Mouse (Mus musculus) heart, embryonic 11.5 days (tissue): Measurements from ENCODE around the gene Otos. TPM values are rescaled to one million over a fixed set of nuclear protein-coding genes. Genes with fewer than 3 reads are reported as not detected.

Source experiments
- ATAC-seq: fragments of 200-750 bp; cut with Nextera tagmentation; replicated peaks from 2 replicates; pipeline ENCODE4 v1.8.0; 2017; ENCODE audit warnings: moderate library complexity; ENCODE audit not compliant: insufficient number of reproducible peaks, low FRiP score, low TSS enrichment
- H3K27ac ChIP-seq: fragments of 300-500 bp; sonication (generic); 2 replicates; pipeline ENCODE4 v1.5.1; 2014; ENCODE audit warnings: mild to moderate bottlenecking, low read depth, low read length
- H3K27me3 ChIP-seq: fragments of 300-500 bp; sonication (generic); 2 replicates; pipeline ENCODE4 v1.6.1; 2014; ENCODE audit warnings: mild to moderate bottlenecking, low read length, mixed read lengths; ENCODE audit not compliant: control insufficient read depth, insufficient read depth
- H3K36me3 ChIP-seq: fragments of 300-500 bp; sonication (generic); 2 replicates; pipeline ENCODE4 v1.6.1; 2014; ENCODE audit warnings: mild to moderate bottlenecking, low read length, moderate library complexity, mixed read lengths; ENCODE audit not compliant: control insufficient read depth, insufficient read depth
- H3K4me1 ChIP-seq: fragments of 300-500 bp; sonication (generic); 2 replicates; pipeline ENCODE4 v1.6.1; 2014; ENCODE audit warnings: low read length; ENCODE audit not compliant: control insufficient read depth, insufficient read depth
- H3K4me2 ChIP-seq: fragments of 300-500 bp; sonication (generic); 2 replicates; pipeline ENCODE4 v1.6.1; 2014; ENCODE audit warnings: mild to moderate bottlenecking, moderate library complexity
- H3K4me3 ChIP-seq: fragments of 300-500 bp; sonication (generic); 2 replicates; pipeline ENCODE4 v1.5.1; 2014; ENCODE audit warnings: low read depth, low read length
- H3K9ac ChIP-seq: fragments of 300-500 bp; sonication (generic); 2 replicates; pipeline ENCODE4 v1.6.1; 2014; ENCODE audit warnings: mild to moderate bottlenecking, low read depth, low read length, moderate library complexity
- H3K9me3 ChIP-seq: fragments of 300-500 bp; sonication (generic); replicated peaks from 2 replicates; pipeline ENCODE4 v1.6.1; 2016; ENCODE audit warnings: low read length; ENCODE audit not compliant: control insufficient read depth
- WGBS: fragments of 180-500 bp; shearing (Covaris S2); extraction: QIAGEN DNeasy Blood & Tissue Kit; methylation state at CpG from one replicate; pipeline ENCODE4 v1.1.7; 2014; ENCODE audit not compliant: insufficient replicate concordance; 5-methylcytosine and 5-hydroxymethylcytosine counted together
- polyA plus RNA-seq: library from polyadenylated mRNA; unstranded; fragments of >200 nt; fragmentation: Nextera tagmentation; extraction: Ambion mirVana; gene quantifications from 2 replicates; pipeline ENCODE4 v1.2.1, GENCODE M21; 2014

Otos gene
- polyA plus RNA-seq, 1 experiment from 2014 or later = not detected

- no peaks in the 10 kb centered on the region for H3K36me3 ChIP-seq
- H3K4me1 ChIP-seq = no peaks in the 10 kb centered on the region
- H3K27ac ChIP-seq = no peak overlapping the region
- peaks cover 2% of the 10 kb centered on the region for H3K27me3 ChIP-seq
- no peak for ATAC-seq
- 10% methylated on average over 1 of the region's 1 CpGs for WGBS
- H3K4me3 ChIP-seq = no peak overlapping the region
- H3K4me2 ChIP-seq = no peak overlapping the region
- H3K9me3 ChIP-seq = no peaks in the 10 kb centered on the region
- no peak overlapping the region for H3K9ac ChIP-seq
These were observed 34.1 kb downstream of the Otos start for GRCm38 (mm10) chr1:92614516-92614915.

GRCm38 (mm10) chr1:92613175-92613574, 35.5 kb downstream of the Otos start:
- H3K9ac ChIP-seq = no peak overlapping the region
- no peaks in the 10 kb centered on the region for H3K9me3 ChIP-seq
- no peaks in the 10 kb centered on the region for H3K4me1 ChIP-seq
- peaks cover 5% of the 10 kb centered on the region for H3K27me3 ChIP-seq
- no peak overlapping the region for H3K27ac ChIP-seq
- H3K4me3 ChIP-seq = no peak overlapping the region
- H3K4me2 ChIP-seq = no peak overlapping the region
- ATAC-seq = no peak
- H3K36me3 ChIP-seq = no peaks in the 10 kb centered on the region
- 45% methylated on average over 4 of the region's 4 CpGs for WGBS

GRCm38 (mm10) chr1:92611008-92611407, 37.6 kb downstream of the Otos start:
- Histone ChIP-seq H3K9me3 (no peaks in the 10 kb centered on the region), H3K4me3 (no peak overlapping the region), H3K36me3 (no peaks in the 10 kb centered on the region), H3K4me2 (no peak overlapping the region), H3K4me1 (no peaks in the 10 kb centered on the region), H3K27me3 (peaks cover 5% of the 10 kb centered on the region), H3K27ac (no peak overlapping the region), H3K9ac (no peak overlapping the region)
- WGBS = 4% methylated on average over 5 of the region's 5 CpGs
- no peak for ATAC-seq

GRCm38 (mm10) chr1:92607711-92608110, 40.9 kb downstream of the Otos start:
- no peak overlapping the region for H3K4me3 ChIP-seq
- WGBS = 78% methylated on average over 4 of the region's 4 CpGs
- no peak for ATAC-seq
- no peaks in the 10 kb centered on the region for H3K9me3 ChIP-seq
- H3K27me3 ChIP-seq = peaks cover 5% of the 10 kb centered on the region
- no peaks in the 10 kb centered on the region for H3K36me3 ChIP-seq
- H3K4me1 ChIP-seq = no peaks in the 10 kb centered on the region
- H3K27ac ChIP-seq = no peak overlapping the region
- no peak overlapping the region for H3K9ac ChIP-seq
- no peak overlapping the region for H3K4me2 ChIP-seq

GRCm38 (mm10) chr1:92605482-92605881, 43.2 kb downstream of the Otos start, which contains the start of gene Olfr1410:
Gene Olfr1410, plus strand, starts transcription at chr1:92605782.
- H3K27ac ChIP-seq = no peak within 1 kb of the TSS
- H3K36me3 ChIP-seq = no peaks in the 10 kb centered on the region
- no peak within 1 kb of the TSS for H3K4me2 ChIP-seq
- no peaks in the 10 kb centered on the region for H3K4me1 ChIP-seq
- H3K27me3 ChIP-seq = peaks cover 2% of the 10 kb centered on the region; the same call in 1 of the 2 replicates
- H3K9me3 ChIP-seq = no peaks in the 10 kb centered on the region
- no peak for ATAC-seq
- WGBS = 79% methylated on average over 1 of the region's 1 CpGs
- no peak within 1 kb of the TSS for H3K4me3 ChIP-seq
- no peak within 1 kb of the TSS for H3K9ac ChIP-seq

GRCm38 (mm10) chr1:92596019-92596418, 52.6 kb downstream of the Otos start:
- Histone ChIP-seq H3K36me3 (no peaks in the 10 kb centered on the region), H3K27me3 (no peaks in the 10 kb centered on the region), H3K4me1 (no peaks in the 10 kb centered on the region), H3K4me3 (no peak overlapping the region), H3K9ac (no peak overlapping the region), H3K27ac (no peak overlapping the region), H3K4me2 (no peak overlapping the region), H3K9me3 (no peaks in the 10 kb centered on the region)
- 67% methylated on average over 3 of the region's 3 CpGs for WGBS
- ATAC-seq = no peak

Other genes with a start within 250 kb of the Otos start
- 462 and 465 TPM in 2 replicates for gene Ndufa10, start 175.0 kb downstream of the Otos start, polyA plus RNA-seq
- not detected in 2 replicates for gene Olfr1416, start 163.7 kb downstream of the Otos start, polyA plus RNA-seq
- gene Olfr1415, start 152.7 kb downstream of the Otos start, polyA plus RNA-seq = not detected in 2 replicates
- not detected in 2 replicates for gene Olfr1414, start 130.2 kb downstream of the Otos start, polyA plus RNA-seq
- not detected in 2 replicates for gene Olfr1413, start 77.5 kb downstream of the Otos start, polyA plus RNA-seq
- gene Olfr1412, start 63.1 kb downstream of the Otos start, polyA plus RNA-seq = not detected in 2 replicates
- not detected in 2 replicates for gene Olfr1411, start 54.4 kb downstream of the Otos start, polyA plus RNA-seq
- gene Olfr1410, start 43.1 kb downstream of the Otos start, polyA plus RNA-seq = not detected in 2 replicates
- not detected in 2 replicates for gene Olfr12, start 31.1 kb downstream of the Otos start, polyA plus RNA-seq
- 382 and 405 TPM in 2 replicates for gene Cops9, start 6.9 kb downstream of the Otos start, polyA plus RNA-seq
- gene Gpc1, start 182.8 kb upstream of the Otos start, polyA plus RNA-seq = 25.9 and 34.3 TPM in 2 replicates